ENCODE assay signal across 14 mouse cellular contexts in genomic region chr19:45447886-45448285, GRCm38 (mm10).
A peak's percentile ranks its signal among the peaks of the same experiment; 100 is the strongest.
DNase-seq lines count a peak whose midpoint lies in the region; ATAC-seq lines count a peak whose summit lies in the region.
"Had no signal": no experiment of that assay in that cellular context is flagged by ENCODE, and none has a peak within 500 bp of the region (broad histone marks: within the 10 kb centered on the region; RNA-seq: fewer than 3 reads in every experiment).

No protein-coding gene starts in this region.

- WGBS in heart, embryonic 13.5 days, result 89% methylated on average over 1 of the region's 1 CpGs
- WGBS in liver, embryonic 13.5 days (ENCODE audit: insufficient replicate concordance), result 89% methylated on average over 1 of the region's 1 CpGs

- 0 out of 2 replicates have a peak overlapping the region, but pooled peaks have one; percentile 26 for H3K4me3 ChIP-seq in heart, embryonic 13.5 days
- peak overlapping the region; percentile 60 for H3K4me3 ChIP-seq in liver, embryonic 13.5 days (replicated peaks)

- no peaks in the 10 kb centered on the region for H3K27me3 ChIP-seq in heart, embryonic 13.5 days (replicated peaks)
- H3K27me3 ChIP-seq in liver, embryonic 13.5 days, result no peaks in the 10 kb centered on the region
- H3K27me3 ChIP-seq: CH12.LX had no signal

- no peak for ATAC-seq in heart, embryonic 13.5 days (ENCODE audit: extremely low read depth, insufficient number of reproducible peaks, low FRiP score, low TSS enrichment)
- ATAC-seq in liver, embryonic 13.5 days (ENCODE audit: low read depth), result no peak
- ATAC-seq: midbrain, embryonic 16.5 days had no signal

- no peaks in the 10 kb centered on the region for H3K9me3 ChIP-seq in heart, embryonic 13.5 days
- no peaks in the 10 kb centered on the region for H3K9me3 ChIP-seq in liver, embryonic 13.5 days (replicated peaks)

- H3K27ac ChIP-seq in heart, embryonic 13.5 days (replicated peaks), result no peak overlapping the region
- peak overlapping the region; percentile 97 for H3K27ac ChIP-seq in liver, embryonic 13.5 days

- intact Hi-C loops in left cerebral cortex, postnatal 36 days (cut with DNase I), result no loop called here
- intact Hi-C loops in gastrocnemius, postnatal 14 days (cut with DNase I; ENCODE audit: low total_unique reads), result loop anchor here (10.0 kb wide), 1 partner anchor 97 kb away; no protein-coding TSS in a partner anchor

- peaks cover 15% of the 10 kb centered on the region for H3K4me1 ChIP-seq in heart, embryonic 13.5 days
- peaks cover 50% of the 10 kb centered on the region for H3K4me1 ChIP-seq in liver, embryonic 13.5 days (replicated peaks)

- peaks cover 6% of the 10 kb centered on the region; the same call in 1 of the 2 replicates for H3K36me3 ChIP-seq in heart, embryonic 13.5 days
- peaks cover 28% of the 10 kb centered on the region for H3K36me3 ChIP-seq in liver, embryonic 13.5 days

- no peak overlapping the region for H3K9ac ChIP-seq in heart, embryonic 13.5 days
- H3K9ac ChIP-seq in liver, embryonic 13.5 days, result peak overlapping the region; percentile 67

- no peak for DNase-seq in heart, postnatal 4 days
- peak; percentile 39 for DNase-seq in 416B (ENCODE audit: low read depth)
- DNase-seq in adrenal gland, adult 2 months, result peak; percentile 84
- no peak for DNase-seq in liver, embryonic 13.5 days
- no peak for DNase-seq in left cerebral cortex, postnatal 36 days (ENCODE audit: low spot score in 2 of 2)
- DNase-seq in gastrocnemius, postnatal 14 days, result no peak
- DNase-seq: heart, postnatal 14 days; kidney, adult 18-20 months; kidney, postnatal 25 days; retina, postnatal 1 day; thymus, adult 2 months had no signal

- H3K4me2 ChIP-seq in heart, embryonic 13.5 days, result peak overlapping the region; percentile 47; the same call in 1 of the 2 replicates
- H3K4me2 ChIP-seq in liver, embryonic 13.5 days, result peak overlapping the region; percentile 73

Comparison
In these comparisons a context has a peak if more than half of its experiments do, and no peak if none do; other contexts are left out.
1. DNase-seq: peak in 416B (single experiment) and adrenal gland, adult 2 months (single experiment); none in heart, postnatal 4 days (single experiment), liver, embryonic 13.5 days (single experiment), left cerebral cortex, postnatal 36 days (0 of 2) and gastrocnemius, postnatal 14 days (single experiment).